Mouse (Mus musculus): Measurements from ENCODE around the gene Vps52. TPM values are rescaled to one million over a fixed set of nuclear protein-coding genes. Genes with fewer than 3 reads are reported as not detected.
"Not testable (repeated sequence)": the region's sequence is repeated elsewhere in the genome, so short reads cannot be mapped to it uniquely, and the experiment has no call there.

Gene Vps52
- total RNA-seq, 1 experiment from 2014 or later = 18.1 TPM

- no peak for ATAC-seq (replicated peaks in 1 of 2; ENCODE audit: insufficient read depth in 1 of 2, low FRiP score in 2 of 2, low TSS enrichment in 1 of 2, low read depth in 1 of 2, poor library complexity in 2 of 2, severe bottlenecking in 2 of 2)
Measured at GRCm38 (mm10) chr17:33979512-33980050, 24.0 kb downstream of the Vps52 start.

- no peak for ATAC-seq (replicated peaks in 1 of 2; ENCODE audit: insufficient read depth in 1 of 2, low FRiP score in 2 of 2, low TSS enrichment in 1 of 2, low read depth in 1 of 2, poor library complexity in 2 of 2, severe bottlenecking in 2 of 2)
Measured at GRCm38 (mm10) chr17:33980181-33981035, 24.8 kb downstream of the Vps52 start.

GRCm38 (mm10) chr17:33981192-33981909 lies 25.7 kb downstream of the Vps52 start:
- ATAC-seq (replicated peaks in 1 of 2; ENCODE audit: insufficient read depth in 1 of 2, low FRiP score in 2 of 2, low TSS enrichment in 1 of 2, low read depth in 1 of 2, poor library complexity in 2 of 2, severe bottlenecking in 2 of 2) = peak; percentile 69 to 77

- not testable (repeated sequence) for ATAC-seq (replicated peaks in 1 of 2; ENCODE audit: insufficient read depth in 1 of 2, low FRiP score in 2 of 2, low TSS enrichment in 1 of 2, low read depth in 1 of 2, poor library complexity in 2 of 2, severe bottlenecking in 2 of 2)
Measured at GRCm38 (mm10) chr17:33982136-33982535, 26.5 kb downstream of the Vps52 start.

- peak; percentile 53 to 67; a peak in 3 of 4 replicates for ATAC-seq (replicated peaks in 1 of 2; ENCODE audit: insufficient read depth in 1 of 2, low FRiP score in 2 of 2, low TSS enrichment in 1 of 2, low read depth in 1 of 2, poor library complexity in 2 of 2, severe bottlenecking in 2 of 2)
Measured at GRCm38 (mm10) chr17:33991788-33992664, 36.4 kb downstream of the Vps52 start.

GRCm38 (mm10) chr17:33994959-33995358 lies 39.3 kb downstream of the Vps52 start:
- ATAC-seq (replicated peaks in 1 of 2; ENCODE audit: insufficient read depth in 1 of 2, low FRiP score in 2 of 2, low TSS enrichment in 1 of 2, low read depth in 1 of 2, poor library complexity in 2 of 2, severe bottlenecking in 2 of 2) = no peak

- no peak for ATAC-seq (replicated peaks in 1 of 2; ENCODE audit: insufficient read depth in 1 of 2, low FRiP score in 2 of 2, low TSS enrichment in 1 of 2, low read depth in 1 of 2, poor library complexity in 2 of 2, severe bottlenecking in 2 of 2)
Measured at GRCm38 (mm10) chr17:33995651-33996050, 40.0 kb downstream of the Vps52 start.

- ATAC-seq (replicated peaks in 1 of 2; ENCODE audit: insufficient read depth in 1 of 2, low FRiP score in 2 of 2, low TSS enrichment in 1 of 2, low read depth in 1 of 2, poor library complexity in 2 of 2, severe bottlenecking in 2 of 2) = not testable (repeated sequence)
Measured at GRCm38 (mm10) chr17:33997025-33997424, 41.4 kb downstream of the Vps52 start.

- not testable (repeated sequence) for ATAC-seq (replicated peaks in 1 of 2; ENCODE audit: insufficient read depth in 1 of 2, low FRiP score in 2 of 2, low TSS enrichment in 1 of 2, low read depth in 1 of 2, poor library complexity in 2 of 2, severe bottlenecking in 2 of 2)
Measured at GRCm38 (mm10) chr17:33998697-33999096, 43.1 kb downstream of the Vps52 start.

GRCm38 (mm10) chr17:33999341-34000149 lies 43.9 kb downstream of the Vps52 start:
- no peak for ATAC-seq (replicated peaks in 1 of 2; ENCODE audit: insufficient read depth in 1 of 2, low FRiP score in 2 of 2, low TSS enrichment in 1 of 2, low read depth in 1 of 2, poor library complexity in 2 of 2, severe bottlenecking in 2 of 2)

GRCm38 (mm10) chr17:34000150-34000537 lies 44.5 kb downstream of the Vps52 start, which contains the start of gene H2-K1:
Gene H2-K1 (minus strand): TSS chr17:34000347.
- peak; percentile 99 for ATAC-seq (replicated peaks in 1 of 2; ENCODE audit: insufficient read depth in 1 of 2, low FRiP score in 2 of 2, low TSS enrichment in 1 of 2, low read depth in 1 of 2, poor library complexity in 2 of 2, severe bottlenecking in 2 of 2)

GRCm38 (mm10) chr17:34000796-34001195 lies 45.2 kb downstream of the Vps52 start:
- ATAC-seq (replicated peaks in 1 of 2; ENCODE audit: insufficient read depth in 1 of 2, low FRiP score in 2 of 2, low TSS enrichment in 1 of 2, low read depth in 1 of 2, poor library complexity in 2 of 2, severe bottlenecking in 2 of 2) = not testable (repeated sequence)

GRCm38 (mm10) chr17:34003426-34003825 lies 47.8 kb downstream of the Vps52 start:
- no peak for ATAC-seq (replicated peaks in 1 of 2; ENCODE audit: insufficient read depth in 1 of 2, low FRiP score in 2 of 2, low TSS enrichment in 1 of 2, low read depth in 1 of 2, poor library complexity in 2 of 2, severe bottlenecking in 2 of 2)

GRCm38 (mm10) chr17:34006570-34006969 lies 51.0 kb downstream of the Vps52 start:
- no peak for ATAC-seq (replicated peaks in 1 of 2; ENCODE audit: insufficient read depth in 1 of 2, low FRiP score in 2 of 2, low TSS enrichment in 1 of 2, low read depth in 1 of 2, poor library complexity in 2 of 2, severe bottlenecking in 2 of 2)

- ATAC-seq (replicated peaks in 1 of 2; ENCODE audit: insufficient read depth in 1 of 2, low FRiP score in 2 of 2, low TSS enrichment in 1 of 2, low read depth in 1 of 2, poor library complexity in 2 of 2, severe bottlenecking in 2 of 2) = no peak
Measured at GRCm38 (mm10) chr17:34010156-34010555, 54.5 kb downstream of the Vps52 start.

- ATAC-seq (replicated peaks in 1 of 2; ENCODE audit: insufficient read depth in 1 of 2, low FRiP score in 2 of 2, low TSS enrichment in 1 of 2, low read depth in 1 of 2, poor library complexity in 2 of 2, severe bottlenecking in 2 of 2) = no peak
Measured at GRCm38 (mm10) chr17:34013436-34013835, 57.8 kb downstream of the Vps52 start.

Measured in hematopoietic stem cell, adult 5-6 weeks (primary cell).